Mouse (Mus musculus): Measurements from ENCODE around the gene Ypel1. TPM values are rescaled to one million over a fixed set of nuclear protein-coding genes. Genes with fewer than 3 reads are reported as not detected.
A peak's percentile ranks its signal among the peaks of the same experiment; 100 is the strongest.

The Ypel1 gene
- polyA plus RNA-seq, 1 experiment from 2014 or later, result 11.8 TPM

- Histone ChIP-seq H3K27ac (ENCODE audit: low read length) (no peak overlapping the region), H3K4me3 (replicated peaks; ENCODE audit: low read length) (no peak overlapping the region), H3K27me3 (ENCODE audit: control insufficient read depth, insufficient read depth, low read length) (no peaks in the 10 kb centered on the region), H3K9ac (ENCODE audit: low read length) (no peak overlapping the region), H3K4me1 (ENCODE audit: control insufficient read depth, insufficient read depth, low read length) (no peaks in the 10 kb centered on the region), H3K9me3 (replicated peaks; ENCODE audit: control insufficient read depth, low read length) (no peaks in the 10 kb centered on the region), H3K4me2 (ENCODE audit: low read depth, low read length) (no peak overlapping the region), H3K36me3 (ENCODE audit: control insufficient read depth, insufficient read depth, low read length) (peaks cover 16% of the 10 kb centered on the region; the same call in 1 of the 2 replicates)
- no peak for ATAC-seq (ENCODE audit: insufficient read depth, low FRiP score)
- 88% methylated on average over 1 of the region's 1 CpGs for WGBS
These were observed 19.6 kb upstream of the Ypel1 start for GRCm38 (mm10) chr16:17049886-17050285.

DNA sequence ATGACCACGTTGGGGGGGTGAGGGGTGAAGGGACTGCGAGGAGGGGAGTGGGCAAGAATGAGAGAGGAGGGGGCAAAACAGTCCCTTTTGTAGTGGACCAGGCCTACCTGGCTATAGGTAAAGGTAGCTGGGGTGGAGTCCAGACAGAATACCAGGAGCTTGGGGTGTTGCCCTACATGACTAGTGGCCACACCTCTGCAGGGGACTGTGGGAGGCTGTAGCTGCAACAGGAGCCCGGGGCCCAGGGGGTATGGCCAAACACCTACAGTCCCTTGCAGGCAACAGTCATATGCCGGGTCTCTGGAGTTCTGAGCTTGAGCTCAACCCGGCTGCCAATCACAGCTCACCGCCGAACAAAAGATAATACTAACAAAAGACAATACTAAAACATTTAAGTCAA is 17.4 kb upstream of the Ypel1 start:
- no peaks in the 10 kb centered on the region for H3K9me3 ChIP-seq (replicated peaks; ENCODE audit: control insufficient read depth, low read length)
- peaks cover 16% of the 10 kb centered on the region; the same call in 1 of the 2 replicates for H3K36me3 ChIP-seq (ENCODE audit: control insufficient read depth, insufficient read depth, low read length)
- no peaks in the 10 kb centered on the region for H3K4me1 ChIP-seq (ENCODE audit: control insufficient read depth, insufficient read depth, low read length)
- no peak overlapping the region for H3K9ac ChIP-seq (ENCODE audit: low read length)
- WGBS, result 68% methylated on average over 7 of the region's 7 CpGs
- no peak overlapping the region for H3K27ac ChIP-seq (ENCODE audit: low read length)
- H3K4me2 ChIP-seq (ENCODE audit: low read depth, low read length), result no peak overlapping the region
- no peaks in the 10 kb centered on the region for H3K27me3 ChIP-seq (ENCODE audit: control insufficient read depth, insufficient read depth, low read length)
- H3K4me3 ChIP-seq (replicated peaks; ENCODE audit: low read length), result no peak overlapping the region
- ATAC-seq (ENCODE audit: insufficient read depth, low FRiP score), result no peak

GRCm38 (mm10) chr16:17053903-17054302 is 15.6 kb upstream of the Ypel1 start:
- H3K9me3 ChIP-seq (replicated peaks; ENCODE audit: control insufficient read depth, low read length), result no peaks in the 10 kb centered on the region
- H3K27ac ChIP-seq (ENCODE audit: low read length), result no peak overlapping the region
- H3K27me3 ChIP-seq (ENCODE audit: control insufficient read depth, insufficient read depth, low read length), result no peaks in the 10 kb centered on the region
- H3K4me3 ChIP-seq (replicated peaks; ENCODE audit: low read length), result no peak overlapping the region
- no peaks in the 10 kb centered on the region for H3K4me1 ChIP-seq (ENCODE audit: control insufficient read depth, insufficient read depth, low read length)
- H3K4me2 ChIP-seq (ENCODE audit: low read depth, low read length), result no peak overlapping the region
- no peak overlapping the region for H3K9ac ChIP-seq (ENCODE audit: low read length)
- 0 out of 2 replicates have a peak, but pooled peaks cover 6% of the 10 kb centered on the region for H3K36me3 ChIP-seq (ENCODE audit: control insufficient read depth, insufficient read depth, low read length)
- no peak for ATAC-seq (ENCODE audit: insufficient read depth, low FRiP score)
- WGBS, result 83% methylated on average over 3 of the region's 3 CpGs

GRCm38 (mm10) chr16:17055584-17055983 is 13.9 kb upstream of the Ypel1 start:
- H3K27me3 ChIP-seq (ENCODE audit: control insufficient read depth, insufficient read depth, low read length), result no peaks in the 10 kb centered on the region
- no peaks in the 10 kb centered on the region for H3K9me3 ChIP-seq (replicated peaks; ENCODE audit: control insufficient read depth, low read length)
- no peak overlapping the region for H3K4me3 ChIP-seq (replicated peaks; ENCODE audit: low read length)
- H3K27ac ChIP-seq (ENCODE audit: low read length), result no peak overlapping the region
- 68% methylated on average over 3 of the region's 3 CpGs for WGBS
- no peak overlapping the region for H3K4me2 ChIP-seq (ENCODE audit: low read depth, low read length)
- ATAC-seq (ENCODE audit: insufficient read depth, low FRiP score), result no peak
- H3K36me3 ChIP-seq (ENCODE audit: control insufficient read depth, insufficient read depth, low read length), result no peaks in the 10 kb centered on the region
- no peak overlapping the region for H3K9ac ChIP-seq (ENCODE audit: low read length)
- H3K4me1 ChIP-seq (ENCODE audit: control insufficient read depth, insufficient read depth, low read length), result no peaks in the 10 kb centered on the region

GRCm38 (mm10) chr16:17062338-17062737 is 7.2 kb upstream of the Ypel1 start:
- Histone ChIP-seq H3K4me3 (replicated peaks; ENCODE audit: low read length) (no peak overlapping the region), H3K4me2 (ENCODE audit: low read depth, low read length) (no peak overlapping the region), H3K4me1 (ENCODE audit: control insufficient read depth, insufficient read depth, low read length) (no peaks in the 10 kb centered on the region), H3K9me3 (replicated peaks; ENCODE audit: control insufficient read depth, low read length) (no peaks in the 10 kb centered on the region), H3K9ac (ENCODE audit: low read length) (no peak overlapping the region), H3K36me3 (ENCODE audit: control insufficient read depth, insufficient read depth, low read length) (no peaks in the 10 kb centered on the region), H3K27me3 (ENCODE audit: control insufficient read depth, insufficient read depth, low read length) (no peaks in the 10 kb centered on the region), H3K27ac (ENCODE audit: low read length) (no peak overlapping the region)
- 48% methylated on average over 1 of the region's 1 CpGs for WGBS
- ATAC-seq (ENCODE audit: insufficient read depth, low FRiP score), result no peak

DNA sequence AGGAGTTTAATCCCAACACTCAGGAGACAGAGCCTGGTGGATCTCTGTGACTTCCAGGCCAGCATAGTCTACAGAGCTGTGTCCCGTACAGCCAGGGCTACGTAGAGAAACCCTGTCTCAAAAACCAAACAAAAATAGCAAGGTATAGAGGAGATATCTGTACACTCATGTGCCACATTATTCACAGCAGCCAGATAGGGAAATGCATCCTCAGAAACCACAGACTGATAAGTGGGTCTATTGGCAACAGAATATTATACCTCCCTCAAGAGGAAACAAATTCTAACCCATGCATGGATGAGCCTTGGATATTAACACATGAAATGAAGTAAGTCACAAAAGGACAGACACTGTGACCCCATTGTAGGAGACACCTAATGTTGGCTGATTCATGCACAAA is 1.9 kb upstream of the Ypel1 start:
- no peaks in the 10 kb centered on the region for H3K36me3 ChIP-seq (ENCODE audit: control insufficient read depth, insufficient read depth, low read length)
- ATAC-seq (ENCODE audit: insufficient read depth, low FRiP score), result no peak
- 74% methylated on average over 2 of the region's 2 CpGs for WGBS
- H3K4me1 ChIP-seq (ENCODE audit: control insufficient read depth, insufficient read depth, low read length), result no peaks in the 10 kb centered on the region
- no peak overlapping the region for H3K9ac ChIP-seq (ENCODE audit: low read length)
- no peaks in the 10 kb centered on the region for H3K9me3 ChIP-seq (replicated peaks; ENCODE audit: control insufficient read depth, low read length)
- H3K27me3 ChIP-seq (ENCODE audit: control insufficient read depth, insufficient read depth, low read length), result no peaks in the 10 kb centered on the region
- no peak overlapping the region for H3K27ac ChIP-seq (ENCODE audit: low read length)
- H3K4me3 ChIP-seq (replicated peaks; ENCODE audit: low read length), result no peak overlapping the region
- no peak overlapping the region for H3K4me2 ChIP-seq (ENCODE audit: low read depth, low read length)

GRCm38 (mm10) chr16:17070716-17071115 is 1.2 kb downstream of the Ypel1 start:
- 39% methylated on average over 6 of the region's 6 CpGs for WGBS
- Histone ChIP-seq H3K27ac (ENCODE audit: low read length) (no peak overlapping the region), H3K9me3 (replicated peaks; ENCODE audit: control insufficient read depth, low read length) (0 out of 2 replicates have a peak, but pooled peaks cover 4% of the 10 kb centered on the region), H3K4me2 (ENCODE audit: low read depth, low read length) (peak overlapping the region; percentile 73), H3K9ac (ENCODE audit: low read length) (no peak overlapping the region), H3K27me3 (ENCODE audit: control insufficient read depth, insufficient read depth, low read length) (no peaks in the 10 kb centered on the region), H3K36me3 (ENCODE audit: control insufficient read depth, insufficient read depth, low read length) (no peaks in the 10 kb centered on the region), H3K4me1 (ENCODE audit: control insufficient read depth, insufficient read depth, low read length) (no peaks in the 10 kb centered on the region), H3K4me3 (replicated peaks; ENCODE audit: low read length) (peak overlapping the region; percentile 75)
- ATAC-seq (ENCODE audit: insufficient read depth, low FRiP score), result no peak

- ATAC-seq (ENCODE audit: insufficient read depth, low FRiP score), result no peak
- no peaks in the 10 kb centered on the region for H3K27me3 ChIP-seq (ENCODE audit: control insufficient read depth, insufficient read depth, low read length)
- H3K4me1 ChIP-seq (ENCODE audit: control insufficient read depth, insufficient read depth, low read length), result no peaks in the 10 kb centered on the region
- no peak overlapping the region for H3K9ac ChIP-seq (ENCODE audit: low read length)
- 87% methylated on average over 7 of the region's 7 CpGs for WGBS
- H3K36me3 ChIP-seq (ENCODE audit: control insufficient read depth, insufficient read depth, low read length), result no peaks in the 10 kb centered on the region
- H3K27ac ChIP-seq (ENCODE audit: low read length), result no peak overlapping the region
- H3K4me3 ChIP-seq (replicated peaks; ENCODE audit: low read length), result no peak overlapping the region
- H3K9me3 ChIP-seq (replicated peaks; ENCODE audit: control insufficient read depth, low read length), result 0 out of 2 replicates have a peak, but pooled peaks cover 5% of the 10 kb centered on the region
- H3K4me2 ChIP-seq (ENCODE audit: low read depth, low read length), result no peak overlapping the region
These were observed 3.5 kb downstream of the Ypel1 start for GRCm38 (mm10) chr16:17073000-17073399.

GRCm38 (mm10) chr16:17076301-17076700 is 6.8 kb downstream of the Ypel1 start:
- Histone ChIP-seq H3K27me3 (ENCODE audit: control insufficient read depth, insufficient read depth, low read length) (no peaks in the 10 kb centered on the region), H3K4me1 (ENCODE audit: control insufficient read depth, insufficient read depth, low read length) (no peaks in the 10 kb centered on the region), H3K9me3 (replicated peaks; ENCODE audit: control insufficient read depth, low read length) (0 out of 2 replicates have a peak, but pooled peaks cover 5% of the 10 kb centered on the region), H3K4me2 (ENCODE audit: low read depth, low read length) (no peak overlapping the region), H3K27ac (ENCODE audit: low read length) (no peak overlapping the region), H3K9ac (ENCODE audit: low read length) (no peak overlapping the region), H3K4me3 (replicated peaks; ENCODE audit: low read length) (no peak overlapping the region), H3K36me3 (ENCODE audit: control insufficient read depth, insufficient read depth, low read length) (no peaks in the 10 kb centered on the region)
- no peak for ATAC-seq (ENCODE audit: insufficient read depth, low FRiP score)
- WGBS, result 93% methylated on average over 2 of the region's 2 CpGs

- Histone ChIP-seq H3K4me2 (ENCODE audit: low read depth, low read length) (no peak overlapping the region), H3K9me3 (replicated peaks; ENCODE audit: control insufficient read depth, low read length) (0 out of 2 replicates have a peak, but pooled peaks cover 5% of the 10 kb centered on the region), H3K27me3 (ENCODE audit: control insufficient read depth, insufficient read depth, low read length) (no peaks in the 10 kb centered on the region), H3K9ac (ENCODE audit: low read length) (no peak overlapping the region), H3K27ac (ENCODE audit: low read length) (no peak overlapping the region), H3K36me3 (ENCODE audit: control insufficient read depth, insufficient read depth, low read length) (no peaks in the 10 kb centered on the region), H3K4me3 (replicated peaks; ENCODE audit: low read length) (no peak overlapping the region), H3K4me1 (ENCODE audit: control insufficient read depth, insufficient read depth, low read length) (no peaks in the 10 kb centered on the region)
- ATAC-seq (ENCODE audit: insufficient read depth, low FRiP score), result no peak
These were observed 7.4 kb downstream of the Ypel1 start for GRCm38 (mm10) chr16:17076869-17077268.

Measured in stomach, embryonic 16.5 days (tissue).